Mouse (Mus musculus) CD4-positive, CD25-positive, alpha-beta regulatory T cell, adult 4 months (primary cell): ENCODE data around the gene Fam213a. TPM values are rescaled to one million over a fixed set of nuclear protein-coding genes. Genes with fewer than 3 reads are reported as not detected.

Experiments used
- polyA plus RNA-seq, 2 experiments: library from polyadenylated mRNA; unstranded; fragments of 100-300 nt; shearing (Covaris generic); gene quantifications; one replicate each; pipeline ENCODE4 v1.2.1; 2017

Fam213a gene
- polyA plus RNA-seq, 2 experiments from 2014 or later: 12.4 to 13.4 TPM

Other genes starting within 250 kb of the Fam213a start
- under 1 TPM; 0.32 to 0.75 TPM for gene Sh2d4b, start 120.5 kb downstream of the Fam213a start, polyA plus RNA-seq
- 10 to 100 TPM; 62.4 to 88.4 TPM for gene Tspan14, start 47.0 kb downstream of the Fam213a start, polyA plus RNA-seq
- gene Dydc2, start 55.4 kb upstream of the Fam213a start, polyA plus RNA-seq: not detected
- not detected for gene Dydc1, start 59.1 kb upstream of the Fam213a start, polyA plus RNA-seq
- gene Mat1a, start 91.2 kb upstream of the Fam213a start, polyA plus RNA-seq: not detected
- gene Sftpa1, start 118.0 kb upstream of the Fam213a start, polyA plus RNA-seq: not detected
- not detected for gene Mbl1, start 137.7 kb upstream of the Fam213a start, polyA plus RNA-seq
- not detected for gene Sftpd, start 171.4 kb upstream of the Fam213a start, polyA plus RNA-seq